Mouse (Mus musculus): ENCODE data around the gene Spdye4a. TPM values are rescaled to one million over a fixed set of nuclear protein-coding genes. Genes with fewer than 3 reads are reported as not detected.
A peak's percentile ranks its signal among the peaks of the same experiment; 100 is the strongest.

Gene Spdye4a
- total RNA-seq, 2 experiments from 2014 or later: not detected

DNA sequence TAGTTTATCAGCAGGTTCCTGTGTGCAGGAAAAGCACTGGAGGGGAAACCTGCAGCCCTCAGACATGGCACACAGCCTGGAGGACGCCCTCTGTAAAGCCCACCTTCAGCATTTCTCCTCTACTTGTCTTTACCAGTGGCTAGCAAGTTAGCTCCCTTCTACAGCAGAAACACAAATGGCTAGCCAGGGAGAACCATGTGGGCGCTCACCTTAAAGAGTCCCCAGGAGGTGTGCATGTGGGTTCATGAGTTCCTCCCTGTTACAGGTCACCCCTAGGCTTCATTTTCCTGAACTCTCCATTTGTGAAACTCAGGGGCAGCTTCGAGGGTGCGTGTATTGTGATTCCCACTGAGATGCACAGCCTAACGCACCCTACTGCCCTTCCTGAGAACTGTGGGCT lies 29.1 kb upstream of the Spdye4a start:
- TF ChIP-seq CTCF (IDR thresholded peaks at IDR 0.05): no peak
- no peak for DNase-seq (ENCODE audit: extremely low spot score in 1 of 2, low spot score in 2 of 2)
- intact Hi-C loops (cut with DNase I): no loop called here

DNA sequence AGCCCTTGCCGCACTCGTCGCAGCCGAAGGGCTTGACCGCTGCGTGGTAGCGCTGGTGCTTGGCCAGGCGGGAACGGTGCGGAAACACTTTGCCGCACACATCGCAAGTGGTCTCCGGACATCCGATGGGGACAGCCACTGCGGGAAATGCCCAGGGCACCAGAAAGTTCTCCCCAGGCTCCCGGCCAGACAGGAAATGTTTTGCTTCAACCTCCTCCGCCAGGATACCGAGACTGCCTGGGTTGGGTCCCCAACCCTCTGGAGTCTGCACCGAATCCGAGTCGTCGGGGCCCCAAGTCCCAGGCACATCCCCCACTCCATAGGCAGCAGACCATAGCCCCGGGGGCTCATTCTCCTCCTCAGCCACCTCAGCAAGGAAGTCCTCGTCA lies 28.4 kb upstream of the Spdye4a start:
- DNase-seq (ENCODE audit: extremely low spot score in 1 of 2, low spot score in 2 of 2): peak in 1 of 2 experiments; percentile 26
- Histone ChIP-seq H3K27ac (no peak overlapping the region), H3K4me3 (no peak overlapping the region)
- intact Hi-C loops (cut with DNase I): no loop called here
- TF ChIP-seq CTCF (IDR thresholded peaks at IDR 0.05): no peak

More for the DNA sequence above, 29.1 kb upstream of the Spdye4a start:
- Histone ChIP-seq H3K27ac (no peak overlapping the region), H3K4me3 (no peak overlapping the region)

DNA sequence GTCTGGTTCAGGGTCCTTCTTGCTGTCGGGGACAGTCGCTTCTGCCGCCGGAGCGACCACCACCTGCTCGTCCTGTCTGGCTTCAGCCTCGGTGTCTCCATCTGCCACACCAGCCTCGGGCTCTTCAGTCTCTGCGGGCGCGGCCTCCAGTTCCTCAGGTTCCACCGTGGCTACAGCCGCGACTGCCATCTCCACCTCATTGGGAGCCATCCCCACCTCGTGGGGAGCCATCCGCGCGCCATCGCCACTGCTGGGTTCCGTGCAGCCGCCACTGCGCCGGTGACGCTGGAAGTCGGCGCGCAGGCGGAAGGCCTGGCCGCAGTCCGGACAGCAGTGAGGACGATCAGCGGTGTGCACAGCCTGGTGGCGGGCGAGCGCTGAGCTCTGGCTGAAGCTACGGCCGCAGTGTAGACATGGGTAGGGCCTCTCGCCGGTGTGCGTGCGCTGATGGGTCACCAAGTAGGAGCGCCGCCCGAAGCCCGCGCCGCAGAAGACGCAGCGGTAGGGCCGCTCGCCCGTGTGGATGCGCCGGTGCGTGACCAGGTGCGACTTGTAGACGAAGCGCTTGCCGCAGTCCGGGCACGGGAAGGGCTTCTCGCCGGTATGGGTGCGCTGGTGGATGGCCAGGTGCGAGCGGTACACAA lies 27.9 kb upstream of the Spdye4a start:
- DNase-seq (ENCODE audit: extremely low spot score in 1 of 2, low spot score in 2 of 2): no peak
- intact Hi-C loops (cut with DNase I): loop anchor here (5.0 kb wide), 1 partner anchor 43 kb away; no protein-coding TSS in a partner anchor
- H3K4me3 ChIP-seq: no peak overlapping the region; the same call in 1 of the 2 replicates
- no peak overlapping the region for H3K27ac ChIP-seq
- TF ChIP-seq CTCF (IDR thresholded peaks at IDR 0.05): no peak

DNA sequence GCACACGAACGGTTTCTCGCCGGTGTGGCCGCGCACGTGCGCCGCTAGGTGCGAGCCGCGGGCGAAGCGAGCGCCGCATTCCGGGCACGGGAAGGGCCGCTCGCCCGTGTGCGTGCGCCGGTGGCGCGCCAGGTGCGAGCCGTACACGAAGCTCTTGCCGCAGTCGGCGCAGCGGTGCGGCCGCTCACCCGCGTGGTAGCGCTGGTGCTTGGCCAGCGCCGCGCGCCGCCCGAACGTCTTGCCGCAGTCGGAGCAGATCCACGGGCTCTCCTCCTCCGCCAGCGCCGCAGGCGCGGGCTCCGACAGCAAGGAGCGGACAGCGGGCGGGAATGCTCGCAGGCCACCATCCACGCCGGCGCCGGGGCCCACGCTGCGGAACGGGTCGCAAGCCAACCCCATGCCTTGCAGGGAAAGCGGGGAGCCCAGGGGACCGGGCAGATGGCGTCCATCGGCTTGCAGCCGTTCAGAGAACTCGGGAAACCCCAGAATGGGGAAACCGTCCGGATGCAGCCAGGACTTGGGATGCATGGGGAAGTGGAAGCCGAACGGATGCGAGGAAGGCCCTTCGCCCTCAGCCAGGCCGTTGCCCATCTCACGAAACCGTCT lies 27.3 kb upstream of the Spdye4a start:
- H3K27ac ChIP-seq: no peak overlapping the region; the same call in 1 of the 2 replicates
- TF ChIP-seq CTCF (IDR thresholded peaks at IDR 0.05): no peak
- H3K4me3 ChIP-seq: peak overlapping the region; percentile 39
- intact Hi-C loops (cut with DNase I): loop anchor here (5.0 kb wide), 1 partner anchor 43 kb away; no protein-coding TSS in a partner anchor
- peak; percentile 28 to 64 for DNase-seq (ENCODE audit: extremely low spot score in 1 of 2, low spot score in 2 of 2)

DNA sequence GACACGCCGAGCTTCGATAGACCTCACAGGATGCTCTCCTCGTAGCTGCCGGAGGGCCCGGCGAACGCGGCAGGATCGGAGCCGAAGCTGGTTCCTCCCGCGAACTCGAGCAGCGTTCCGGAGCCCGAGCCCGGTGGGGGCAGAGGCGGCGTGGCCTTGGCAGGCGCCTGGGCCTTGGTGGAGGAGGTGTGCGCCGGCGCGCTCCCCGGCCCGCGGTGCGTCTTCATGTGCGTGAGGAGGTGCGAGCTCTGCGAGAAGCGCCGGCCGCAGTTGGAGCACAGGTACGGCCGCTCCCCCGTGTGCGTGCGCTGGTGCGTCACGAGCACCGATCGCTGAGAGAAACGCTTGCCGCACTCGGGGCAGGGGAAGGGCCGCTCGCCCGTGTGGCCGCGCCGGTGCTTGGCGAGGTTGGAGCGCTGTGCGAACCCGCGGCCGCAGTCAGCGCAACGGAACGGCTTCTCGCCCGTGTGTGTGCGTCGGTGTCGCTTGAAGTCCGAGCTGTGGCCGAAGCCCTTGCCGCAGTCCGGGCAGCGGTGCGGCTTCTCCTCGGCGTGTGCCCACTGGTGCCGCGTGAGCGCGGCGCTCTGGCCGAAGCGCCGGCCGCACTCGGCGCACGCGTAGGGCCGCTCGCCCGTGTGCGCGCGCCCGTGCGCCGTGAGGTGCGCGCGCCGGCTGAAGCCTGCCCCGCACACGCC lies 26.6 kb upstream of the Spdye4a start:
- peak in 1 of 2 experiments; percentile 30 for DNase-seq (ENCODE audit: extremely low spot score in 1 of 2, low spot score in 2 of 2)
- intact Hi-C loops (cut with DNase I): loop anchor here (5.0 kb wide), 1 partner anchor 44 kb away; no protein-coding TSS in a partner anchor
- TF ChIP-seq CTCF (IDR thresholded peaks at IDR 0.05): no peak
- Histone ChIP-seq H3K4me3 (peak overlapping the region; percentile 39), H3K27ac (peak overlapping the region; percentile 59)

DNA sequence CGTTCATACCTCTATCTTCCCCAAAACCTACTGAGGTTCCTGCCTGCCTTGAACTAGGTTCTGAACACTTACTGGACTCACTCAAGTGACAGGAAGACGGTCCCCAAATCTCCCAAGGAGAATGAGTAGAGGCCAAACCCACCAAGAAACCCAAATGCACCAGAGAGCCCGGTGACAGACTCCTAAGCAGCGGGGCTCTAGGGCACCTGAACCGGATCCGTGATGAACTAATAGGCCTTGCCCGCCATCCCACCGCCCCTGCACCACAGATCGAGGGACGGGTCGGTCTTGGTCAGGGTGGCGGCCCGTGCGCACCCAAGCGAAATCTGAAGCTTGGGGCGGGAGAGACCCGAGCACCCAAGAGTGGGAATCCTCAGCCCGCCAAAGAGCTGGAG lies 26.1 kb upstream of the Spdye4a start:
- H3K27ac ChIP-seq: no peak overlapping the region
- intact Hi-C loops (cut with DNase I): loop anchor here (5.0 kb wide), 1 partner anchor 45 kb away; no protein-coding TSS in a partner anchor
- no peak for TF ChIP-seq CTCF (IDR thresholded peaks at IDR 0.05)
- DNase-seq (ENCODE audit: extremely low spot score in 1 of 2, low spot score in 2 of 2): no peak
- peak overlapping the region; percentile 39 for H3K4me3 ChIP-seq

DNA sequence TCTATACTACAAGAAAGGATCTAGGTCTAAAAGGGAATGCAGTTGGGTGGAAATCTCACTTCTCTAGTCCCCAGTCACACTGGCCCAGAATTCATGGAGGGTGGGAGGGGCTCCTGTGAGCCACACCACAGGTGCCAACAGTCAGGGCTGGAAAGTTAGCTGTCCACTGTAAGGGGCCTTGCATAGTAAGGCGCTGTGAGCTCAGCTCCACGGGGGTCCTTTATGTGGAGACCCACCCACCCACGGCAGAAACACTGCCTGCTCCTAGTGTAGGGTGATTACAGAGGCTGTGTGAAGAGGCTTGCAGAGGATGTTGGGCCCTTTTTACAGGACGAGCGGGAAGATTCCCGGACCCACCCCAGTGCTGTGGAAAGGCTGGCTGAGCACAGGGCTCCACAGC lies 25.3 kb upstream of the Spdye4a start:
- Histone ChIP-seq H3K27ac (no peak overlapping the region), H3K4me3 (no peak overlapping the region)
- intact Hi-C loops (cut with DNase I): loop anchor here (5.0 kb wide), 1 partner anchor 45 kb away; no protein-coding TSS in a partner anchor
- TF ChIP-seq CTCF (IDR thresholded peaks at IDR 0.05): no peak
- no peak for DNase-seq (ENCODE audit: extremely low spot score in 1 of 2, low spot score in 2 of 2)

DNA sequence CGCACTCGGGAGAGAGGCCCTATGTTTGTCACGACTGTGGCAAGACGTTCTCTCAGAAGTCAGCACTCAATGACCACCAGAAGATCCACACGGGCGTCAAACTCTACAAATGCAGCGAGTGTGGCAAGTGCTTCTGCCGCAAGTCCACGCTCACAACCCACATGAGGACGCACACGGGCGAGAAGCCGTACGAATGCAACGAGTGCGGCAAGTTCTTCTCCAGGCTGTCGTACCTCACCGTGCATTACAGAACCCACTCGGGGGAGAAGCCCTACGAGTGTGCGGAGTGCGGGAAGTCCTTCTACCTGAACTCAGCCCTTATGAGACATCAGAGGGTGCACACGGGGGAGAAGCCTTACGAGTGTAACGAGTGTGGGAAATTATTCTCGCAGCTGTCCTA lies 18.2 kb upstream of the Spdye4a start:
- H3K27ac ChIP-seq: no peak overlapping the region
- DNase-seq (ENCODE audit: extremely low spot score in 1 of 2, low spot score in 2 of 2): no peak
- no peak for TF ChIP-seq CTCF (IDR thresholded peaks at IDR 0.05)
- no peak overlapping the region for H3K4me3 ChIP-seq
- intact Hi-C loops (cut with DNase I): no loop called here

DNA sequence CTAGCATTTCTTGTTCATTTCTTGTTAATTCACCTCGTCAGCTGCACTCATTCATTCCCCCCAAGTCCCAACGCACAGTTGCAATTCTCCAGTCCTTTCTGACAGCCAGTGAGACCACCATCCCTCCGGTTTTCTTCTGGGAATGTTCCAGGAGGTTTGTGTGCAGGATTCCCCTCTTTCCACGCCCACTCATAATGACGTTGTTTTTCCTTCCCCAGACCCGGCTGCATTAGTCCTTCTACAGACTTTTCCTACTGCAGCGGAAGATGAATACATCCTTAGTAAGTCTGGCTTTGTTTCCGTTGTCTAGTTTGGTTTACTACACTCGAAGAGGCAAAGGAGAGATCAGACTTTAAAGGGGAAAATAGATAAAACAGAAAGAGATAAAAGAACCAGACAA lies 9.3 kb upstream of the Spdye4a start:
- no peak for DNase-seq (ENCODE audit: extremely low spot score in 1 of 2, low spot score in 2 of 2)
- peak overlapping the region; percentile 87 for H3K27ac ChIP-seq
- intact Hi-C loops (cut with DNase I): no loop called here
- TF ChIP-seq CTCF (IDR thresholded peaks at IDR 0.05): no peak
- peak overlapping the region; percentile 70 for H3K4me3 ChIP-seq

DNA sequence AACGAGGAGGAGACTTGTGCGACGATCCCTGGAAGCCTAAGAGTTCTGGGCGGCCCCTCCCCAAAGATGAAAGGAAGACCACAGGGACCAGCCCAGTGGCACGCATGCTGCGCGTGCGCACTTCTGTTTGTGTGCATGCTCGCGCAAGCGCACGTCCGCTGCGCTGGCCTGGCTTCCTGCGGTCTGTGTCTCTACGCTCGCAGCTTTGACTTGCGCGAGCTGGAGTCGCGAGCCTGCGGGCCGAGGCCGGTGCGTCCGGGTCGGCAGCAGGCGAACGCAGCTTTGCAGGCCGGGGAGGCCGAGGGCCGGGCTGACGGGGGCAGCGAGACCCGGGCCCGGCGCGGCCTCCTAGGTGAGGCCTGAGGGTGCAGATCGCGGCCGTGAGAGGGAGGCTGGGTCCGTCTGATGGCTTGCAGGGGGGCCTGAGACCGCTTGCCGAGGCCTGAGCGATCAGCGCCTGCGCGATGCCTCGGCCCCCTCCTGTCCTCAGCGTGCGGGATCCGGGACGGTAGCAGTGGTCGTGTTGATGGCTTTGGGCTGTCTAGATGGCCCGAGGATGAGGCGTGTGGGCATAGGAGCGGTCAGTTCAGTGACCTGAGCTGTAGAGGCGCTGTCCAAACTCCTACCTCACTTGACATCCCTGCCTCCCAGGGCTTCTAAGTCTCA lies 8.5 kb upstream of the Spdye4a start, which contains the start of gene Zfp12:
Gene Zfp12 (plus strand): TSS at position 136 of the 666 bp plus-strand sequence.
- peak; percentile 93 to 96 for DNase-seq (ENCODE audit: extremely low spot score in 1 of 2, low spot score in 2 of 2)
- Histone ChIP-seq H3K4me3 (peak within 1 kb of the TSS; percentile 70), H3K27ac (peak within 1 kb of the TSS; percentile 87)
- peak; percentile 20 for TF ChIP-seq CTCF (IDR thresholded peaks at IDR 0.05)
- intact Hi-C loops (cut with DNase I): loop anchor here (1.0 kb wide), 1 partner anchor 55 kb away; the partner anchor contains the start of gene Rbak

DNA sequence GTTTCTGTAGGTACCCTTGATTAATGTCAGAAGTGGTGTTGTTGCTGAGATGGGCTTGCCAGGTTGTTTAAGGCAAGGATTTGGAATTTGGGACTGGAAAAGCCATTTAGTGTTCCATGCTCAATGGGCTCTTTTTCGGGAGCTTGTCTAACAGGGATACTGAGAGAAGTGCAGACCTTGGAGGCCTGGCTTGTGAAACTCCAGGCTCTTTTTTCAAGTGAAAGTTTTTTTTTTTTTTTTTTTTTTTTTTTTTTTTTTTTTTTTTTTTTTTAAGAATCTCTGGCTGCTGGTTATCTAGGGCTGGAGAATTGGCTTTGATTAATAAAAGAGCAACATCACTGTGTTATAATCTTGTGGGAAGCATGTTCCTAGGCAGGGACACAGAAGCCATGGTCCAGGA lies 4.4 kb downstream of the Spdye4a start:
- intact Hi-C loops (cut with DNase I): no loop called here
- TF ChIP-seq CTCF (IDR thresholded peaks at IDR 0.05): no peak
- DNase-seq (ENCODE audit: extremely low spot score in 1 of 2, low spot score in 2 of 2): no peak
- Histone ChIP-seq H3K27ac (no peak overlapping the region), H3K4me3 (no peak overlapping the region)
